In the genomic region with DNA sequence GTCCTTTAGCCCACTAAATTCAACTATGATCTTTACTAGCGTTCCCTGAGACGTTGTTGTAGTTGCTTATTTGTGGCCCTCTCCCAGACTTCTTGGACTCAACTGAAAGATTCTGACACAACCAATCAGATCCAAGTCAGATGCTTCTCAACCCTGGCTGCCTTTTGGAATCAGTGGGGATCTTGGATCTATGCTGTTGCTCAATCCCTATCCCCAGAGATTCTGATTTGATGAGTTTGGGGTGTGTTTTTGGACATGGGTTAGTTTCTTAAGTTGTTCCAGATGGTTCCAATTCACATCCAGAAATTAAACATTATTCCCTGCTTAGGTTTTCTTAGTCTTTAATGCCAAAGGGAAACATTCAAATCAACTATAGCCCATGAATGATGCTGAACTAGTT, we compare ENCODE assay signal across 31 mouse cellular contexts. TPM values are rescaled to one million over a fixed set of nuclear protein-coding genes. Genes with fewer than 3 reads are reported as not detected.
DNase-seq lines count a peak whose midpoint lies in the region; ATAC-seq lines count a peak whose summit lies in the region.
"Had no signal": no experiment of that assay in that cellular context is flagged by ENCODE, and none has a peak within 500 bp of the region (broad histone marks: within the 10 kb centered on the region; RNA-seq: fewer than 3 reads in every experiment).

No protein-coding gene starts in this region.

- no peak overlapping the region for H3K4me3 ChIP-seq in embryonic facial prominence, embryonic 11.5 days (ENCODE audit: low read depth, low read length)
- H3K4me3 ChIP-seq in embryonic facial prominence, embryonic 10.5 days, result no peak overlapping the region
- H3K4me3 ChIP-seq in heart, embryonic 11.5 days (ENCODE audit: low read depth, low read length), result no peak overlapping the region
- no peak overlapping the region for H3K4me3 ChIP-seq in embryonic facial prominence, embryonic 14.5 days (ENCODE audit: low read depth, low read length)
- no peak overlapping the region for H3K4me3 ChIP-seq in liver, embryonic 11.5 days (ENCODE audit: low read depth, low read length)
- H3K4me3 ChIP-seq: embryonic facial prominence, embryonic 12.5 days; forebrain, embryonic 15.5 days; hindbrain, embryonic 13.5 days; liver, embryonic 13.5 days; megakaryocyte, embryonic 14.5 days had no signal

- no peaks in the 10 kb centered on the region for H3K27me3 ChIP-seq in embryonic facial prominence, embryonic 11.5 days (ENCODE audit: control insufficient read depth, insufficient read depth, low read length)
- H3K27me3 ChIP-seq in embryonic facial prominence, embryonic 10.5 days (replicated peaks; ENCODE audit: low read depth, poor library complexity, severe bottlenecking), result no peaks in the 10 kb centered on the region
- H3K27me3 ChIP-seq in heart, embryonic 11.5 days (ENCODE audit: control insufficient read depth, insufficient read depth, low read length), result no peaks in the 10 kb centered on the region
- no peaks in the 10 kb centered on the region for H3K27me3 ChIP-seq in embryonic facial prominence, embryonic 14.5 days (replicated peaks; ENCODE audit: control insufficient read depth, insufficient read depth, low read length)
- no peaks in the 10 kb centered on the region for H3K27me3 ChIP-seq in liver, embryonic 11.5 days (replicated peaks; ENCODE audit: control insufficient read depth, insufficient read depth, low read length)
- H3K27me3 ChIP-seq: embryonic facial prominence, embryonic 12.5 days; forebrain, embryonic 15.5 days; hindbrain, embryonic 13.5 days; liver, embryonic 13.5 days; megakaryocyte, embryonic 14.5 days had no signal

- H3K9me3 ChIP-seq in embryonic facial prominence, embryonic 11.5 days (replicated peaks; ENCODE audit: control insufficient read depth, low read length), result no peaks in the 10 kb centered on the region
- no peaks in the 10 kb centered on the region for H3K9me3 ChIP-seq in embryonic facial prominence, embryonic 10.5 days
- H3K9me3 ChIP-seq in heart, embryonic 11.5 days (replicated peaks; ENCODE audit: control insufficient read depth, low read length), result no peaks in the 10 kb centered on the region
- H3K9me3 ChIP-seq in embryonic facial prominence, embryonic 14.5 days (ENCODE audit: control insufficient read depth, low read length), result no peaks in the 10 kb centered on the region
- no peaks in the 10 kb centered on the region for H3K9me3 ChIP-seq in liver, embryonic 11.5 days (ENCODE audit: control insufficient read depth, low read length)
- H3K9me3 ChIP-seq: embryonic facial prominence, embryonic 12.5 days; forebrain, embryonic 15.5 days; hindbrain, embryonic 13.5 days; liver, embryonic 13.5 days had no signal

- H3K9ac ChIP-seq in embryonic facial prominence, embryonic 11.5 days (replicated peaks; ENCODE audit: low read length), result no peak overlapping the region
- no peak overlapping the region for H3K9ac ChIP-seq in heart, embryonic 11.5 days (ENCODE audit: low read depth, low read length)
- H3K9ac ChIP-seq in embryonic facial prominence, embryonic 14.5 days (ENCODE audit: low read depth, low read length), result no peak overlapping the region
- no peak overlapping the region for H3K9ac ChIP-seq in liver, embryonic 11.5 days (ENCODE audit: low read depth, low read length)
- H3K9ac ChIP-seq: embryonic facial prominence, embryonic 12.5 days; forebrain, embryonic 15.5 days; hindbrain, embryonic 13.5 days; liver, embryonic 13.5 days; lung, embryonic 14.5 days had no signal

- H3K4me2 ChIP-seq in embryonic facial prominence, embryonic 11.5 days (ENCODE audit: low read depth, low read length), result no peak overlapping the region
- H3K4me2 ChIP-seq in heart, embryonic 11.5 days, result no peak overlapping the region
- H3K4me2 ChIP-seq in embryonic facial prominence, embryonic 14.5 days (ENCODE audit: low read depth, low read length), result no peak overlapping the region
- no peak overlapping the region for H3K4me2 ChIP-seq in liver, embryonic 11.5 days
- H3K4me2 ChIP-seq: embryonic facial prominence, embryonic 12.5 days; forebrain, embryonic 15.5 days; hindbrain, embryonic 13.5 days; liver, embryonic 13.5 days; lung, embryonic 14.5 days had no signal

- DNase-seq in embryonic facial prominence, embryonic 11.5 days (ENCODE audit: low spot score), result peak; percentile 45
- DNase-seq in embryonic facial prominence, embryonic 10.5 days (ENCODE audit: low spot score), result no peak
- DNase-seq in heart, adult 9 months (ENCODE audit: low spot score in 2 of 2), result peak; percentile 71 to 76
- DNase-seq in embryonic facial prominence, embryonic 14.5 days (ENCODE audit: low spot score), result peak; percentile 92
- peak; percentile 10 for DNase-seq in heart, postnatal 14 days
- no peak for DNase-seq in left cerebral cortex, adult 18-20 months (ENCODE audit: low spot score in 2 of 2)
- DNase-seq in liver, embryonic 11.5 days (ENCODE audit: low spot score), result no peak
- DNase-seq: cerebellum, adult 11 months; kidney, adult 11 months; liver, embryonic 13.5 days; lung, embryonic 14.5 days; midbrain, embryonic 14.5 days; right cerebral cortex, postnatal 14 days; spleen, adult 18-20 months had no signal

- no peak overlapping the region for H3K27ac ChIP-seq in embryonic facial prominence, embryonic 11.5 days (replicated peaks; ENCODE audit: low read depth, low read length)
- no peak overlapping the region for H3K27ac ChIP-seq in embryonic facial prominence, embryonic 10.5 days (replicated peaks)
- no peak overlapping the region for H3K27ac ChIP-seq in heart, embryonic 11.5 days (ENCODE audit: low read depth, low read length)
- peak overlapping the region; percentile 63; the same call in 1 of the 2 replicates for H3K27ac ChIP-seq in embryonic facial prominence, embryonic 14.5 days (replicated peaks; ENCODE audit: low read depth, low read length)
- H3K27ac ChIP-seq in liver, embryonic 11.5 days (ENCODE audit: low read depth, low read length), result no peak overlapping the region
- H3K27ac ChIP-seq: embryonic facial prominence, embryonic 12.5 days; forebrain, embryonic 15.5 days; hindbrain, embryonic 13.5 days; liver, embryonic 13.5 days had no signal

- intact Hi-C loops in heart, postnatal 14 days (cut with DNase I), result no loop called here

- 72% methylated on average over 2 of the region's 2 CpGs for WGBS in embryonic facial prominence, embryonic 11.5 days
- 82% methylated on average over 2 of the region's 2 CpGs for WGBS in embryonic facial prominence, embryonic 10.5 days
- 74% methylated on average over 2 of the region's 2 CpGs for WGBS in heart, embryonic 11.5 days (ENCODE audit: insufficient replicate concordance)
- WGBS in embryonic facial prominence, embryonic 14.5 days, result 58% methylated on average over 2 of the region's 2 CpGs
- WGBS in liver, embryonic 11.5 days, result 85% methylated on average over 2 of the region's 2 CpGs

- ATAC-seq in embryonic facial prominence, embryonic 11.5 days (replicated peaks; ENCODE audit: insufficient number of reproducible peaks, low FRiP score, low TSS enrichment, low read depth), result no peak
- ATAC-seq in heart, embryonic 11.5 days (replicated peaks; ENCODE audit: insufficient number of reproducible peaks, low FRiP score, low TSS enrichment), result no peak
- peak; percentile 79; the same call in 1 of the 2 replicates for ATAC-seq in embryonic facial prominence, embryonic 14.5 days (ENCODE audit: low read depth)
- ATAC-seq in liver, embryonic 11.5 days (replicated peaks; ENCODE audit: low FRiP score), result no peak
- ATAC-seq: forebrain, embryonic 15.5 days had no signal

- H3K4me1 ChIP-seq in embryonic facial prominence, embryonic 11.5 days (ENCODE audit: control insufficient read depth, insufficient read depth, low read length), result no peaks in the 10 kb centered on the region
- H3K4me1 ChIP-seq in embryonic facial prominence, embryonic 10.5 days, result no peaks in the 10 kb centered on the region
- H3K4me1 ChIP-seq in heart, embryonic 11.5 days (ENCODE audit: control insufficient read depth, insufficient read depth, low read length), result no peaks in the 10 kb centered on the region
- H3K4me1 ChIP-seq in embryonic facial prominence, embryonic 14.5 days (ENCODE audit: control insufficient read depth, insufficient read depth, low read length), result peaks cover 7% of the 10 kb centered on the region; the same call in 1 of the 2 replicates
- no peaks in the 10 kb centered on the region for H3K4me1 ChIP-seq in liver, embryonic 11.5 days (replicated peaks; ENCODE audit: control insufficient read depth, insufficient read depth, low read length)
- H3K4me1 ChIP-seq: embryonic facial prominence, embryonic 12.5 days; forebrain, embryonic 15.5 days; hindbrain, embryonic 13.5 days; liver, embryonic 13.5 days; megakaryocyte, embryonic 14.5 days had no signal

- no peaks in the 10 kb centered on the region for H3K36me3 ChIP-seq in embryonic facial prominence, embryonic 11.5 days (replicated peaks; ENCODE audit: control insufficient read depth, insufficient read depth, low read depth, low read length)
- no peaks in the 10 kb centered on the region for H3K36me3 ChIP-seq in embryonic facial prominence, embryonic 10.5 days (replicated peaks)
- H3K36me3 ChIP-seq in heart, embryonic 11.5 days (ENCODE audit: control insufficient read depth, insufficient read depth, low read length), result no peaks in the 10 kb centered on the region
- H3K36me3 ChIP-seq in embryonic facial prominence, embryonic 14.5 days (ENCODE audit: control insufficient read depth, insufficient read depth, low read length), result no peaks in the 10 kb centered on the region
- H3K36me3 ChIP-seq in liver, embryonic 11.5 days (ENCODE audit: control insufficient read depth, insufficient read depth, low read length), result no peaks in the 10 kb centered on the region
- H3K36me3 ChIP-seq: embryonic facial prominence, embryonic 12.5 days; forebrain, embryonic 15.5 days; hindbrain, embryonic 13.5 days; liver, embryonic 13.5 days had no signal

RNA-seq across cellular contexts. Expression of gene Rfpl4b, which starts 15.5 kb away (rescaled TPM):
- polyA plus RNA-seq in embryonic facial prominence, embryonic 11.5 days (2014; fragmentation: Nextera tagmentation; extraction: Ambion mirVana), result 0.21 TPM in 1 of 2 replicates, not detected in the other
- not detected in 2 replicates for polyA plus RNA-seq in embryonic facial prominence, embryonic 10.5 days (2016; fragmentation: Nextera tagmentation; extraction: Ambion mirVana)
- polyA plus RNA-seq in heart, embryonic 11.5 days (2014; fragmentation: Nextera tagmentation; extraction: Ambion mirVana), result not detected in 2 replicates
- not detected in 2 replicates for polyA plus RNA-seq in embryonic facial prominence, embryonic 14.5 days (2014; fragmentation: Nextera tagmentation; extraction: Ambion mirVana)
- not detected for total RNA-seq in heart, postnatal 14 days (2021)
- total RNA-seq in left cerebral cortex, adult 18-20 months (2021), result not detected
- not detected in 2 replicates for polyA plus RNA-seq in liver, embryonic 11.5 days (2014; fragmentation: Nextera tagmentation; extraction: Ambion mirVana)
- total RNA-seq: adrenal gland, adult 18-20 months; adrenal gland, postnatal 4 days; granulocyte monocyte progenitor cell, adult 5-6 weeks; layer of hippocampus, postnatal 10 days; left cerebral cortex, adult 8-10 months had no signal
- polyA plus RNA-seq: cortical plate, adult 2 months; embryonic facial prominence, embryonic 12.5 days; forebrain, embryonic 15.5 days; heart, postnatal 0 days; hindbrain, embryonic 13.5 days; kidney, embryonic 16.5 days; large intestine, adult 2 months; limb, embryonic 11.5 days; liver, embryonic 13.5 days; lung, embryonic 14.5 days; midbrain, embryonic 14.5 days; neural tube, embryonic 11.5 days; testis, adult 2 months had no signal

Comparison
In these comparisons a context has a peak if more than half of its experiments do, and no peak if none do; other contexts are left out.
1. DNase-seq: peak in embryonic facial prominence, embryonic 11.5 days (single experiment), heart, adult 9 months (2 of 2), embryonic facial prominence, embryonic 14.5 days (single experiment) and heart, postnatal 14 days (2 of 2); none in embryonic facial prominence, embryonic 10.5 days (single experiment), left cerebral cortex, adult 18-20 months (0 of 2) and liver, embryonic 11.5 days (single experiment).